Mouse (Mus musculus): ENCODE data around the gene 4632433K11Rik. TPM values are rescaled to one million over a fixed set of nuclear protein-coding genes. Genes with fewer than 3 reads are reported as not detected.
A peak's percentile ranks its signal among the peaks of the same experiment; 100 is the strongest.

4632433K11Rik gene
- polyA plus RNA-seq, 1 experiment from 2014 or later: not detected

DNA sequence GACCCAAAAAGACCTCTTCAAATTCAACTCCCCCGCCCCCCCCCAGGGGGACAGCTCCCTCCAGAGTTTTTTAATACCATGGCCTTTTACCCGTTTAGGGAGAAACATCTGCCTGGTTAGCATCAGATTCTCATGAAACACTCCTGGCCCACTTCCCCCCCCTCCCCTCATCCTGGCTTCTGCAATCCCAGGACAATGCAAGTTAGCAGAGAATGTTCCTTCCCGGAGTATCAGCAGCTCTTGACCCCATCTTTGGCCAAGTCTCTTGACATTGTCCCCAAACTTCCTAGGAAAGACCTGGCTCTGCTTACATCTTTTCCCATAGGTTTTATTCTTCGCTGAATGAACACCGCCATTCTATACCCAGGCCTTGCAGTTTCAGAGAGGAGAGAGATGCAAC is 12.7 kb upstream of the 4632433K11Rik start:
- peak overlapping the region; percentile 98 for H3K27ac ChIP-seq
- no peak for ATAC-seq (ENCODE audit: insufficient number of reproducible peaks, low FRiP score, low TSS enrichment, low read depth)
- peak overlapping the region; percentile 71 for H3K4me2 ChIP-seq
- H3K9me3 ChIP-seq: no peaks in the 10 kb centered on the region
- H3K4me1 ChIP-seq: peaks cover 28% of the 10 kb centered on the region
- 46% methylated on average over 5 of the region's 5 CpGs for WGBS
- peaks cover 50% of the 10 kb centered on the region for H3K36me3 ChIP-seq
- peak overlapping the region; percentile 79 for H3K4me3 ChIP-seq
- peak overlapping the region; percentile 87 for H3K9ac ChIP-seq
- H3K27me3 ChIP-seq: no peaks in the 10 kb centered on the region

GRCm38 (mm10) chr7:5029543-5029942 is 4.4 kb upstream of the 4632433K11Rik start:
- Histone ChIP-seq H3K36me3 (peaks cover 96% of the 10 kb centered on the region), H3K27ac (no peak overlapping the region), H3K27me3 (no peaks in the 10 kb centered on the region), H3K4me2 (no peak overlapping the region), H3K4me1 (no peaks in the 10 kb centered on the region), H3K9me3 (peaks cover 37% of the 10 kb centered on the region), H3K9ac (no peak overlapping the region), H3K4me3 (no peak overlapping the region)
- ATAC-seq (ENCODE audit: insufficient number of reproducible peaks, low FRiP score, low TSS enrichment, low read depth): no peak
- WGBS: 92% methylated on average over 22 of the region's 22 CpGs

DNA sequence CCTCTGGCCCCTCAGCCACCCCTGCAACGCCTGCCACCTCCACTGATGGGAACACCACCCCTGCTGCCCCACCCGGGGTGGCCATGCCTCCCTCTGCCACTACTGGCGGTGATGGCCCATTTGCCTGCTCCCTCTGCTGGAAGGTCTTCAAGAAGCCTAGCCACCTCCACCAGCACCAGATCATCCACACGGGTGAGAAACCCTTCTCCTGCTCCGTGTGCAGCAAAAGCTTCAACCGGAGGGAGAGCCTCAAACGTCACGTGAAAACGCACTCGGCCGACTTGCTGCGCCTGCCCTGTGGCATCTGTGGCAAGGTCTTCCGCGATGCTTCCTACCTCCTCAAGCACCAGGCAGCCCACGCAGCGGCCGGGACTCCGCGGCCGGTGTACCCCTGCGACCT is 4.0 kb upstream of the 4632433K11Rik start:
- H3K9ac ChIP-seq: no peak overlapping the region
- H3K4me3 ChIP-seq: no peak overlapping the region
- no peaks in the 10 kb centered on the region for H3K4me1 ChIP-seq
- H3K36me3 ChIP-seq: peaks cover 96% of the 10 kb centered on the region
- WGBS: 94% methylated on average over 21 of the region's 21 CpGs
- no peak for ATAC-seq (ENCODE audit: insufficient number of reproducible peaks, low FRiP score, low TSS enrichment, low read depth)
- H3K27me3 ChIP-seq: no peaks in the 10 kb centered on the region
- no peak overlapping the region for H3K27ac ChIP-seq
- H3K9me3 ChIP-seq: peaks cover 37% of the 10 kb centered on the region
- no peak overlapping the region for H3K4me2 ChIP-seq

DNA sequence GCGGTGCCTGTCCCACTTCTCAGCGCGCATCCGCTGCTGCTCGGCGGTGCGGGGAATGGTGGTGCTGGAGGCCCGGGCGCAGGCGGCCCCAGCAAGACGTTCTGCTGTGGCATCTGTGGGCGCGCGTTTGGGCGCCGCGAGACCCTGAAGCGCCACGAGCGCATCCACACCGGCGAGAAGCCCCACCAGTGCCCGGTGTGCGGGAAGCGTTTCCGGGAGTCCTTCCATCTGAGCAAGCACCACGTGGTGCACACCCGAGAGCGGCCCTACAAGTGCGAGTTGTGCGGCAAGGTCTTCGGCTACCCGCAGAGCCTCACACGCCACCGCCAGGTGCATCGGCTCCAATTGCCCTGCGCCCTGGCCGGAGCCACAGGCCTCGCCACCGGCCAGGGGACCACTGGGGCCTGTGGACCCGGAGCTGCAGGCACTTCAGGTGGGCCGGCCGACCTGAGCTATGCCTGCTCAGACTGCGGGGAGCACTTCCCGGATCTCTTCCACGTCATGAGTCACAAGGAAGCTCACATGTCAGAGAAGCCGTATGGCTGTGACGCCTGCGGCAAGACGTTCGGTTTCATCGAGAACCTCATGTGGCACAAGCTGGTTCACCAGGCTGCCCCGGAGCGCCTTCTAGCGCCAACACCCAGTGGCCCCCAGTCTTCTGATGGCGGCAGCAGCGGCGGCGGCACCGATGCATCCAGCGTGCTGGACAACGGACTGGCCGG is 3.2 kb upstream of the 4632433K11Rik start:
- Histone ChIP-seq H3K9ac (no peak overlapping the region), H3K4me3 (no peak overlapping the region), H3K27ac (no peak overlapping the region), H3K36me3 (peaks cover 97% of the 10 kb centered on the region), H3K27me3 (no peaks in the 10 kb centered on the region), H3K4me1 (no peaks in the 10 kb centered on the region), H3K9me3 (peaks cover 40% of the 10 kb centered on the region), H3K4me2 (no peak overlapping the region)
- no peak for ATAC-seq (ENCODE audit: insufficient number of reproducible peaks, low FRiP score, low TSS enrichment, low read depth)
- WGBS: 87% methylated on average over 63 of the region's 63 CpGs

DNA sequence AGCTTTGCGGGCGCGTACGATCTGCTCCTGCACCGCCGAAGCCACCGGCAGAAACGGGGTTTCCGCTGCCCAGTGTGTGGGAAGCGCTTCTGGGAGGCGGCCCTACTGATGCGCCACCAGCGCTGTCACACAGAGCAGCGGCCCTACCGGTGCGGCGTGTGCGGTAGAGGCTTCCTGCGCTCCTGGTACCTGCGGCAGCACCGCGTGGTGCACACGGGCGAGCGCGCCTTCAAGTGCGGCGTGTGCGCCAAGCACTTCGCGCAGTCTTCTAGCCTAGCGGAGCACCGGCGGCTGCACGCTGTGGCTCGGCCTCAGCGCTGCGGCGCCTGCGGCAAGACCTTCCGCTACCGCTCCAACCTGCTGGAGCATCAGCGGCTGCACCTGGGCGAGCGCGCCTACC is 2.4 kb upstream of the 4632433K11Rik start:
- H3K36me3 ChIP-seq: peaks cover 97% of the 10 kb centered on the region
- no peak overlapping the region for H3K9ac ChIP-seq
- no peak overlapping the region for H3K27ac ChIP-seq
- H3K4me1 ChIP-seq: no peaks in the 10 kb centered on the region
- H3K9me3 ChIP-seq: peaks cover 44% of the 10 kb centered on the region
- ATAC-seq (ENCODE audit: insufficient number of reproducible peaks, low FRiP score, low TSS enrichment, low read depth): no peak
- H3K4me2 ChIP-seq: no peak overlapping the region
- WGBS: 85% methylated on average over 46 of the region's 46 CpGs
- no peaks in the 10 kb centered on the region for H3K27me3 ChIP-seq
- H3K4me3 ChIP-seq: no peak overlapping the region

DNA sequence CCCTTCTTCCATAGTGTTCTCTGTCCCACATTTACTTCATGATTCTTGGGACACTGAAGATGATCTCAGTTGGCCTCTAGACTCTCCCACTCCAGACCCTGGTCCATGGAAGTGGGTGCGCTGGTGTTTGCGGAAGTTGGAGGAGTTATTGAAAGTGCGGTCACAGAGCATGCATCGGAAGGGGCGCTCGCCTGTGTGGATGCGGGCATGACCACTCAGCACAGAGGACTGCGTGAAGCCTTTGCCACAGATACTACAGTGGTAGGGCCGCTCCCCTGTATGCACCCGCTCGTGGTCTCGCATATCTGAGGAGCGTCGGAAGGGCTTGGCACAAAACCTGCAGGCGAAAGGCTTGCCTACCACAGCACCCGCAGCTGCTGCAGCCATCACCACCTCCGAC is 1.7 kb downstream of the 4632433K11Rik start:
- Histone ChIP-seq H3K4me3 (no peak overlapping the region), H3K36me3 (peaks cover 61% of the 10 kb centered on the region), H3K9ac (no peak overlapping the region), H3K9me3 (peaks cover 21% of the 10 kb centered on the region), H3K4me2 (no peak overlapping the region), H3K27me3 (no peaks in the 10 kb centered on the region), H3K4me1 (peaks cover 3% of the 10 kb centered on the region; the same call in 1 of the 2 replicates), H3K27ac (no peak overlapping the region)
- no peak for ATAC-seq (ENCODE audit: insufficient number of reproducible peaks, low FRiP score, low TSS enrichment, low read depth)
- 95% methylated on average over 17 of the region's 17 CpGs for WGBS

- ATAC-seq (ENCODE audit: insufficient number of reproducible peaks, low FRiP score, low TSS enrichment, low read depth): no peak
- 90% methylated on average over 9 of the region's 9 CpGs for WGBS
Measured at GRCm38 (mm10) chr7:5036136-5036535, 2.2 kb downstream of the 4632433K11Rik start.

GRCm38 (mm10) chr7:5037026-5037425 is 3.1 kb downstream of the 4632433K11Rik start:
- H3K4me3 ChIP-seq: no peak overlapping the region
- H3K27me3 ChIP-seq: no peaks in the 10 kb centered on the region
- no peak overlapping the region for H3K9ac ChIP-seq
- 92% methylated on average over 7 of the region's 7 CpGs for WGBS
- H3K9me3 ChIP-seq: peaks cover 7% of the 10 kb centered on the region; the same call in 1 of the 2 replicates
- no peak for ATAC-seq (ENCODE audit: insufficient number of reproducible peaks, low FRiP score, low TSS enrichment, low read depth)
- peaks cover 3% of the 10 kb centered on the region; the same call in 1 of the 2 replicates for H3K4me1 ChIP-seq
- no peak overlapping the region for H3K27ac ChIP-seq
- peaks cover 52% of the 10 kb centered on the region for H3K36me3 ChIP-seq
- no peak overlapping the region for H3K4me2 ChIP-seq

More at GRCm38 (mm10) chr7:5036136-5036535, 2.2 kb downstream of the 4632433K11Rik start:
- Histone ChIP-seq H3K4me2 (no peak overlapping the region), H3K27ac (no peak overlapping the region), H3K4me3 (no peak overlapping the region), H3K36me3 (peaks cover 56% of the 10 kb centered on the region), H3K4me1 (peaks cover 3% of the 10 kb centered on the region; the same call in 1 of the 2 replicates), H3K9me3 (peaks cover 16% of the 10 kb centered on the region), H3K9ac (no peak overlapping the region), H3K27me3 (no peaks in the 10 kb centered on the region)

DNA sequence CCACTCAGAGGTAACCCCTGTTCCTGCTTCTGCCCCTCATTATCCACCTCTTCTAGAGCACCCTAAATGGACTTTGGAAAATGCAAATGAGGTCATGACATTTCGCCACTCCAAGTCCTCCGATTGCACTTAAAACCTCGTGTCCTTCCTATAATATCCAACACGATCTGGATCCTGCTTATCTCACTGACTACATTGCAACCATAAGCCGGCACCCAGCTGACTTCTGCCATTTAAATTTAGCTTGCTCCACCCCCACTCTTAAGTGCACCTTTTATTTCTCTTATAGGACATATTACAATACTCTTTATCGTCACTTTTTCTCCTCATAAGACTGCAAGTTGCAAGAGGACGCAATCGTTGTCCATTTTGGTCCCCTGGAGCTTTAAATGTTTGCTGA is 3.5 kb downstream of the 4632433K11Rik start:
- ATAC-seq (ENCODE audit: insufficient number of reproducible peaks, low FRiP score, low TSS enrichment, low read depth): no peak
- H3K36me3 ChIP-seq: peaks cover 48% of the 10 kb centered on the region
- peak overlapping the region; percentile 70 for H3K4me3 ChIP-seq
- no peak overlapping the region; the same call in 1 of the 2 replicates for H3K9ac ChIP-seq
- H3K4me2 ChIP-seq: peak overlapping the region; percentile 46
- H3K4me1 ChIP-seq: peaks cover 3% of the 10 kb centered on the region; the same call in 1 of the 2 replicates
- WGBS: 89% methylated on average over 8 of the region's 8 CpGs
- 0 out of 2 replicates have a peak, but pooled peaks cover 7% of the 10 kb centered on the region for H3K9me3 ChIP-seq
- H3K27ac ChIP-seq: peak overlapping the region; percentile 98; the same call in 1 of the 2 replicates
- H3K27me3 ChIP-seq: no peaks in the 10 kb centered on the region

- peak within 1 kb of the TSS; percentile 71 for H3K9ac ChIP-seq
- peak within 1 kb of the TSS; percentile 70 for H3K4me3 ChIP-seq
- peak within 1 kb of the TSS; percentile 46 for H3K4me2 ChIP-seq
- peak; percentile 92 for ATAC-seq (ENCODE audit: insufficient number of reproducible peaks, low FRiP score, low TSS enrichment, low read depth)
- H3K9me3 ChIP-seq: 0 out of 2 replicates have a peak, but pooled peaks cover 7% of the 10 kb centered on the region
- H3K27ac ChIP-seq: peak within 1 kb of the TSS; percentile 98
- peaks cover 3% of the 10 kb centered on the region; the same call in 1 of the 2 replicates for H3K4me1 ChIP-seq
- WGBS: under 1% methylated on average over 48 of the region's 48 CpGs
- H3K36me3 ChIP-seq: peaks cover 40% of the 10 kb centered on the region
- no peaks in the 10 kb centered on the region for H3K27me3 ChIP-seq
Measured at GRCm38 (mm10) chr7:5038109-5038732, 4.3 kb downstream of the 4632433K11Rik start, which contains the start of gene Zfp784. Gene Zfp784, minus strand, starts transcription at chr7:5038446.

GRCm38 (mm10) chr7:5038940-5039339 is 5.0 kb downstream of the 4632433K11Rik start:
- Histone ChIP-seq H3K36me3 (peaks cover 33% of the 10 kb centered on the region), H3K4me1 (peaks cover 3% of the 10 kb centered on the region; the same call in 1 of the 2 replicates), H3K27ac (peak overlapping the region; percentile 98), H3K9ac (peak overlapping the region; percentile 71; the same call in 1 of the 2 replicates), H3K9me3 (0 out of 2 replicates have a peak, but pooled peaks cover 7% of the 10 kb centered on the region), H3K4me3 (peak overlapping the region; percentile 70), H3K4me2 (peak overlapping the region; percentile 46), H3K27me3 (no peaks in the 10 kb centered on the region)
- no peak for ATAC-seq (ENCODE audit: insufficient number of reproducible peaks, low FRiP score, low TSS enrichment, low read depth)
- 27% methylated on average over 5 of the region's 5 CpGs for WGBS

GRCm38 (mm10) chr7:5044981-5045380 is 11.1 kb downstream of the 4632433K11Rik start:
- 82% methylated on average over 2 of the region's 2 CpGs for WGBS
- no peaks in the 10 kb centered on the region for H3K9me3 ChIP-seq
- H3K4me2 ChIP-seq: no peak overlapping the region
- H3K27ac ChIP-seq: no peak overlapping the region
- no peaks in the 10 kb centered on the region for H3K27me3 ChIP-seq
- no peak for ATAC-seq (ENCODE audit: insufficient number of reproducible peaks, low FRiP score, low TSS enrichment, low read depth)
- H3K9ac ChIP-seq: no peak overlapping the region
- no peaks in the 10 kb centered on the region for H3K4me1 ChIP-seq
- H3K4me3 ChIP-seq: no peak overlapping the region
- 0 out of 2 replicates have a peak, but pooled peaks cover 5% of the 10 kb centered on the region for H3K36me3 ChIP-seq

All from limb, embryonic 15.5 days (tissue).